Mouse (Mus musculus): ENCODE results near the gene Rpl9. TPM values are rescaled to one million over a fixed set of nuclear protein-coding genes. Genes with fewer than 3 reads are reported as not detected.

The Rpl9 gene
- total RNA-seq (2021), result 100 to 1,000 TPM; 830 to 872 TPM
- long read RNA-seq, experiment 1, transcript Rpl9-201 (8 exons, 738 nt), result major isoform, 167 of 178 reads
- long read RNA-seq, experiment 1, partial matches to known transcripts, result 6 of 178 reads
- long read RNA-seq, experiment 1, other reads (novel, unspliced or antisense), result 4 of 178 reads
- long read RNA-seq, experiment 2, transcript Rpl9-201 (8 exons, 738 nt), result major isoform, 157 of 161 reads
- long read RNA-seq, experiment 2, partial matches to known transcripts, result 2 of 161 reads
- long read RNA-seq, experiment 2, other reads (novel, unspliced or antisense), result 2 of 161 reads

GRCm38 (mm10) chr5:65390648-65391644 lies at the start of gene Rpl9, which contains the start of gene Lias:
TSS of gene Rpl9 (minus strand) at chr5:65391444.
TSS of gene Lias (plus strand) at chr5:65391497.
- peak; percentile 99 for DNase-seq

- no peak for DNase-seq
These were observed 46.8 kb upstream of the Rpl9 start for GRCm38 (mm10) chr5:65438041-65438440.

GRCm38 (mm10) chr5:65435806-65436561 lies 44.7 kb upstream of the Rpl9 start, which contains the start of gene Ugdh:
TSS of gene Ugdh (minus strand) at chr5:65435949.
- DNase-seq, result peak; percentile 95

- DNase-seq, result no peak
These were observed 44.1 kb upstream of the Rpl9 start for GRCm38 (mm10) chr5:65435363-65435805.

- no peak for DNase-seq
These were observed 43.5 kb upstream of the Rpl9 start for GRCm38 (mm10) chr5:65434471-65435362.

GRCm38 (mm10) chr5:65429441-65429840 lies 38.2 kb upstream of the Rpl9 start:
- DNase-seq, result no peak

- DNase-seq, result no peak
These were observed 37.1 kb upstream of the Rpl9 start for GRCm38 (mm10) chr5:65428321-65428720.

GRCm38 (mm10) chr5:65425251-65425650 lies 34.0 kb upstream of the Rpl9 start:
- no peak for DNase-seq

GRCm38 (mm10) chr5:65424215-65424614 lies 33.0 kb upstream of the Rpl9 start:
- DNase-seq, result no peak

GRCm38 (mm10) chr5:65422803-65423202 lies 31.6 kb upstream of the Rpl9 start:
- DNase-seq, result no peak

GRCm38 (mm10) chr5:65420822-65421221 lies 29.6 kb upstream of the Rpl9 start:
- DNase-seq, result no peak

GRCm38 (mm10) chr5:65419136-65419535 lies 27.9 kb upstream of the Rpl9 start:
- no peak for DNase-seq

GRCm38 (mm10) chr5:65415653-65416458 lies 24.6 kb upstream of the Rpl9 start:
- DNase-seq, result no peak

- DNase-seq, result no peak
These were observed 16.7 kb upstream of the Rpl9 start for GRCm38 (mm10) chr5:65407989-65408388.

GRCm38 (mm10) chr5:65401251-65401994 lies 10.2 kb upstream of the Rpl9 start:
- DNase-seq, result peak; percentile 78

GRCm38 (mm10) chr5:65394425-65394824 lies 3.2 kb upstream of the Rpl9 start:
- no peak for DNase-seq

GRCm38 (mm10) chr5:65391753-65392152 lies 509 bp upstream of the Rpl9 start:
- DNase-seq, result no peak

- no peak for DNase-seq
These were observed 4.0 kb downstream of the Rpl9 start for GRCm38 (mm10) chr5:65387008-65387867.

All from gastrocnemius, postnatal 10 days (tissue).